Mouse (Mus musculus) cerebellum, adult 11-12 months (tissue): ENCODE measurements around the gene Cenpm.

ENCODE experiments used
- DNase-seq: peaks from one replicate; pipeline ENCODE4 v3.0.0; 2022

The Cenpm gene

DNA sequence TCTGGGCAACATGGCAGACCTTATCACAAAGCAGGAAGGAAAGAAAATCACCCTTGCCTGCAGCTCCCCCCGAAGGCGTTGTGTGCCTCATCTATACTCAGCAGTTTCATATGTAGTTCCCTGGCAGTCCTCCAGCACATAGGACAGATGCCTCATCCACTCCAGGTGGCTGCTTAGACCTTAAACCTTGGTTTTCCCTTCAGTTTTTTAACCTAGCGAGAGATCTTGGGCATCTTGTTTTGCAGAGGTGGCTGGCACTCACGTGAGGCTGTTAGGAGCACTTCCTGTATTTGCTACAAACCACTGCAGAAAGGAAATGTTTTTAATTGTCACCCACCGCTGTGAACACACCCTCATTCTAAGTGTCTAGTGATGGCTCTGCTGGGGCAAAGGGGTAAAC, 57.6 kb downstream of the Cenpm start:
- no peak for DNase-seq

DNA sequence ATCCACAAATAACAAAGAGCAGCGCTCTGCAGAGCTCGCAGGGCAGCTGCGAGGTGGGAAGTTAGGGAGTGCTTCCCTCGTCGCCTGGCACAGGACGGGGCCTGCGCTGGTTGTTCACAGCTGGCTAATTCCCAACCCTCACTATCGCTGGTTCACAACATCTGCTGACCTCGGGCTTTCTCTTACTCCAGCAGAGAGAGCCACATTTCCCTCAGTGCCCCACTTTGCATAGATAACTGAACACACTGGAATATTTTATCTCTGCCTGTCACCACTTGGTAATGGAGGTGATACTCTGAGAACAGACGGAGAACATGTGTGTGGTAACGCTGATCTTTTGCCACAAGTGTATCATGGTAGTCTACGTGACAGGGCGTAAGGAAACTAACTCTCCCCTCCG, 58.4 kb downstream of the Cenpm start:
- DNase-seq, result no peak

DNA sequence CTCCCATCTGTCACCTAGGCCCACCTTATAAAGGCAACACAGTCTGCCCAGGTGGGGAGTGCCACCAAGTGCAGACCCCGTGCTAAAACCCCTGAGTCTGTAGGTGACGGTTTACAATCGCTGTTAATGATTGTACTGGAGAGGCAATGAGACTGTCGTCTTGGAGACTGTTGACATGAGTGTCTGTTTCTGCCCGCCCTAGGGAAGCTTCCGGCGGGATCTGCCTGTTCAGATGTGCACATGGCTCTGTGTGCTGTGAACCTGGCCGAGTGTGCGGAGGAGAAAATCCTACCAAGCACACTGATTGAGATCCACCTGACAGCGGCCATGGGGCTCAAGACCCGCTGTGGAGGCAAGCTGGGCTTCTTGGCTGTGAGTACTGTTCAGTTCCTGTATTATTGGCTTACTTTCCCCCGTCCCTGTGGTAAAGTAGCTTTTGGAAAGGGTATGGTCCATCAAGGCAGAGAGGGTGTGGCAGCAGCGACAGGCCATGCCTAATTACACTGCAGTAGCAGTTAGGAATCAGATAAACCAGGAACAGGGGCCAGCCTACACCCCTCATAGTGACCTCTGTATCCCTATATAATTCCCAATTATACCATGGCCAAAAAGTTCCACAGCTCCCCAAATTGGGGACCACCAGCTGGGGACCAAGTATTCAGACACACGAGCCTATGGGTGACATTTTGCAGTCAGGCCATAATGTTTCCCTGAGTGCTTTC, 59.3 kb downstream of the Cenpm start:
- no peak for DNase-seq

DNA sequence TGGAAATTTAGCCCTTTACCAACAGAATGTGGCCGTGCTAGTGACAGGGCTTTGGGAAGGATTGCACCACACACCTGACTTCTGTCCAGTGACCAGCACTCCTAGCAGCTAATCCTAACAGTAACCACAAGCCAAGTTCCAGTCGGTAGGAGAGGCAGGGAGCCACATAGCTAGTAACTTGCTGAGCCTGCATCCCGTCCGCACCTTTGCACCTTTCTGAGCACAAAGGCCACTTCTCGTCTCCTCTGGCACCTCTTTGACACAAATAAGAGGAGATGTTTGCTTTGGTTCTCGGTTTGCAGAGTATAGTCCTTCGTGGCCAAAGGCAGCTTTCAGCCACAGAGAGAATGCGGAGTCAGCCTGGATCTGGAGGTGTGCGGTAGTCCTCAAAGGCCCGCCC, 59.9 kb downstream of the Cenpm start:
- DNase-seq, result no peak

DNA sequence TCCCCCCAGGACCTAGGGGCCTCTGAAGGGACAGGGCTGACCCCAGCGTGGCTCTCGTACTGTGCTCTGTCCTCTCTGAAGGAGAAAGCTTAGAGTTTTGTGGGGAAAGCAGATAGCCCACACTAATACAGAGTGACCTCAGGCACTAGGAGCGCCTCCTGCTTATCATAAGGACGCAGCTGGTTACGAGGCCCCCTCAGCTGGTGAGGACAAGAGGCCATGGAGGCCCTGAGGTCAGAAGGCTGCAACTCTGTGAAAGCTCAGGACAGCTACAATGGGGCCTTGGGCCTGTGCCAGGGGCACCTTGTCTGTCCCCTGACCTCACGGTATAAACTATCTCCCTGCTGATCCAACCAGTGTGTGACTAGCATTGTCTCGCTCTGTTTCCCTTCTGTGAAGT, 60.4 kb downstream of the Cenpm start:
- DNase-seq, result no peak
